Mouse (Mus musculus) bone marrow macrophage, adult 2 months (primary cell): ENCODE measurements around the gene Macrod2. TPM values are rescaled to one million over a fixed set of nuclear protein-coding genes. Genes with fewer than 3 reads are reported as not detected.

Experiments
- H3K27ac ChIP-seq: 2 replicates; pipeline ENCODE4 v1.5.1; 2012; ENCODE audit warnings: low read depth, low read length; ENCODE audit not compliant: insufficient read depth
- H3K4me1 ChIP-seq: 2 replicates; pipeline ENCODE4 v1.6.1; 2012; ENCODE audit warnings: low read length; ENCODE audit not compliant: control insufficient read depth, insufficient read depth
- H3K4me3 ChIP-seq: 2 replicates; pipeline ENCODE4 v1.5.1; 2012; ENCODE audit warnings: mild to moderate bottlenecking, low read length, moderate library complexity; ENCODE audit not compliant: insufficient read depth
- CTCF ChIP-seq: IDR thresholded peaks from 2 replicates; pipeline ENCODE4 v1.5.1; 2012; ENCODE audit warnings: low read depth, mild to moderate bottlenecking, low read length, moderate library complexity
- POLR2A ChIP-seq: IDR thresholded peaks from 2 replicates; pipeline ENCODE4 v1.6.1; 2012; ENCODE audit warnings: mild to moderate bottlenecking, low read depth, low read length, borderline replicate concordance
- polyA plus RNA-seq: library from polyadenylated mRNA; stranded (reverse); fragments of >200 nt; gene quantifications from 2 replicates; pipeline ENCODE4 v1.2.4, GENCODE M21; 2012; ENCODE audit not compliant: missing spikeins, insufficient read depth, insufficient read length

The Macrod2 gene
- polyA plus RNA-seq, 1 experiment = 3.0 TPM

GRCm38 (mm10) chr2:141073981-141074855, 679.1 kb downstream of the Macrod2 start:
- Histone ChIP-seq H3K4me3 (no peak overlapping the region), H3K27ac (no peak overlapping the region), H3K4me1 (no peaks in the 10 kb centered on the region)
- TF ChIP-seq CTCF = no peak
- TF ChIP-seq POLR2A = no peak

- H3K27ac ChIP-seq = no peak overlapping the region
- H3K4me1 ChIP-seq = no peaks in the 10 kb centered on the region
- H3K4me3 ChIP-seq = no peak overlapping the region
- TF ChIP-seq POLR2A = no peak
- no peak for TF ChIP-seq CTCF
Observed at GRCm38 (mm10) chr2:141078221-141078620, 683.1 kb downstream of the Macrod2 start.

GRCm38 (mm10) chr2:141091320-141091719, 696.2 kb downstream of the Macrod2 start:
- H3K4me3 ChIP-seq = no peak overlapping the region
- no peaks in the 10 kb centered on the region for H3K4me1 ChIP-seq
- TF ChIP-seq CTCF (no peak), POLR2A (no peak)
- H3K27ac ChIP-seq = no peak overlapping the region

GRCm38 (mm10) chr2:141117579-141117978, 722.5 kb downstream of the Macrod2 start:
- Histone ChIP-seq H3K4me1 (no peaks in the 10 kb centered on the region), H3K4me3 (no peak overlapping the region), H3K27ac (no peak overlapping the region)
- TF ChIP-seq CTCF = no peak
- no peak for TF ChIP-seq POLR2A

- no peak overlapping the region for H3K27ac ChIP-seq
- no peak overlapping the region for H3K4me3 ChIP-seq
- TF ChIP-seq CTCF = no peak
- H3K4me1 ChIP-seq = no peaks in the 10 kb centered on the region
Observed at GRCm38 (mm10) chr2:141123875-141124274, 728.8 kb downstream of the Macrod2 start.

GRCm38 (mm10) chr2:141125638-141126037, 730.5 kb downstream of the Macrod2 start:
- no peak overlapping the region for H3K27ac ChIP-seq
- TF ChIP-seq CTCF (no peak), POLR2A (no peak)
- no peak overlapping the region for H3K4me3 ChIP-seq
- H3K4me1 ChIP-seq = no peaks in the 10 kb centered on the region

DNA sequence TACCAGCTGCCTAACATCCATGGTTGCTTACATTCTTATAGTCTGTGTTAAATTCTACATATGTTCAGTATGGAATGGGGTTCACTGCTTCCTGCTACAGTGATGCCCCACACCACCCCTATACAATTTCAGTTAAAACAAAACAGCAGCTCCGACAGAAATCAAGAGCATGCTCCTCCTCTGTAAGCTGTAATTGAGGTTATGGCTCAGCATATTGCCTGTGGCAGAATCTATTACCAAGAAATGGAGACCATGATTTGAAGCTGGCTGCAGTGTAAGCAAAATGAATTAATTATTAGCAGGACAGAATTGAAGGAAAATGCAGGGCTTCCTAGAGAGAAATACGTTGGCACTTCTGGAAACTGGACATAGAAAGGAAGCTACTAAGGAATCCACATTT, 747.2 kb downstream of the Macrod2 start:
- no peak for TF ChIP-seq CTCF
- no peak for TF ChIP-seq POLR2A
- no peaks in the 10 kb centered on the region for H3K4me1 ChIP-seq
- H3K27ac ChIP-seq = no peak overlapping the region
- no peak overlapping the region for H3K4me3 ChIP-seq

- Histone ChIP-seq H3K4me1 (no peaks in the 10 kb centered on the region), H3K27ac (no peak overlapping the region), H3K4me3 (no peak overlapping the region)
- TF ChIP-seq POLR2A (no peak), CTCF (no peak)
Observed at GRCm38 (mm10) chr2:141152011-141152772, 757.1 kb downstream of the Macrod2 start.

- TF ChIP-seq POLR2A (no peak), CTCF (no peak)
- no peaks in the 10 kb centered on the region for H3K4me1 ChIP-seq
- H3K4me3 ChIP-seq = no peak overlapping the region
- no peak overlapping the region for H3K27ac ChIP-seq
Observed at GRCm38 (mm10) chr2:141155972-141156371, 760.9 kb downstream of the Macrod2 start.

- no peak for TF ChIP-seq POLR2A
- TF ChIP-seq CTCF = no peak
- no peak overlapping the region for H3K4me3 ChIP-seq
- H3K4me1 ChIP-seq = no peaks in the 10 kb centered on the region
- H3K27ac ChIP-seq = no peak overlapping the region
Observed at GRCm38 (mm10) chr2:141156979-141157593, 762.0 kb downstream of the Macrod2 start.
